Mouse (Mus musculus) megakaryocyte, adult 5-6 weeks (primary cell): ENCODE measurements around the gene Arhgap22. TPM values are rescaled to one million over a fixed set of nuclear protein-coding genes. Genes with fewer than 3 reads are reported as not detected.

Source experiments
- ATAC-seq: 2 replicates; pipeline ENCODE4 v1.8.0; 2016; ENCODE audit warnings: mild to moderate bottlenecking, inconsistent platforms; ENCODE audit not compliant: poor library complexity, severe bottlenecking
- total RNA-seq, 2 experiments: library from RNA; stranded (forward) in 1 of 2; stranded (reverse) in 1 of 2; fragments of 153-499, 151-499 nt in 1 of 2; fragments of 221-1000, 200-1000 nt in 1 of 2; gene quantifications; 2 replicates each; pipeline versions ENCODE4 v1.2.3 to v1.2.4; 2015 to 2017

Arhgap22 gene
- total RNA-seq (2015), result 0.89 TPM in 1 of 2 replicates, not detected in the other
- total RNA-seq (2017), result 0.24 and 0.70 TPM in 2 replicates

DNA sequence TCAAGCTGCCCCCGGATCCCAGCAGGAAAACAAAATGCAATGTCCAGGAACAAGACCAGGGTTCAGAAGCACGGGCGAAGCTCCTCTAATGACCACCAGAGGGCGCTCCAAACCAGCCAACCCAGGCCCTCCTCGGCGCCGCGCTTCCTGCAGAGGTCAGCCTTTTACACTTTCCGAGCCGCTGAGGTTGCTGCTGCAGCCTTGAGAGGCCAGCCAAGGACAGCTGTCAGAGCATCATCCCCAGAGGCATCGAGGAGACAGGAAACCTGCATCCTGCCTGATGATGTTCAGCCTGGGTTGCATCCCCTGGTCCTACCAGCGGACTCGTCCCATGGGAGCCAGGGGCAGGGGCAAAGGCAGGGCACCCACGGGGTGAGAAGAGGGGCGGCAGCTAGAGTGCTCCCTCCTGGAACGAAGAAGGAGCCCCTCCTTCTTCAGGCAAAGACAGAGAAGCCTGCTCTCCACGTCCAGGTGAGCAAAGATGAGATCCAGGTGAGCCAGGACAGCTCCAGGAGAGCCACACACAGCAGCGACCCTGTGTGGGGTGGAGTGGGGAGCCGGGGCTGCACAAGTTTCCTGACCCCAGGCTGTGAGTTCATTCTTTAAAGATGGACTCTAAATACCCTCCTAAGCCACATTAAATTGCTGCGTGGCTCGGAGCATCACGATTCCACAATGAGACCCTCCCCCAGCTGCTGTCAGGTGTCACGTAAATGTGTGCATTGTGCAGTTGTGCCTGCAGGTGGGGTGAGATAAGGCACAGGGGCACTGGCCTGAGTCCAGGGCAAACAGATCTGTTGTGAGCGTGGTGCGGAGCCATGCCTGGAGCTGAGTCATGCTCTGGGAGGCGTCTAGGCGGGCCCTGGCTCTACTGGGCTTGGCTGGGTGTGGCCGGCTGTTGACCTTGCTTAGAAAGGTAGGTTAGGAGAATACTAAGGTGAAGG, at the start of gene Arhgap22:
Arhgap22 (plus strand) TSS at position 204 of the 944 bp plus-strand sequence.
- ATAC-seq, result peak; percentile 85

DNA sequence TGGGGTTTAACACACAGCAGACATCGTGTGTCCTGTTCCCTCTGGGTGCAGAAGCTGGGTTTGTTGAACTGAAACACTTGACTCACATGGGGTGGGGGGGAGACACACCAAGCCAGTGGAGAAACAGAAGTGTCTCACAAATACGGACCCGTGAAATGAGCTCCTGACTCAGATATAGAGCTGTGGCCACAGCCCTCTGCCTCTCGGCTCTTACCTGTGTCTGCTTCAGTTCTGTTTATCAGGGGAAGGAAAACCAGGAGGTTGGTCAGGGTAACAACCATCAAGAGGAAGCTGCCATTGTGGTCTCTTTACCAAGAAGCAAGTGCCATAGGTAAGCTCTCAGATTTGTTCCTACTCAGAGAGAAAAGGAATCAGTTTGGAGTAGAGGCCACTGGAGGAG, 45.1 kb upstream of the Arhgap22 start:
- ATAC-seq, result peak; percentile 65

- ATAC-seq, result no peak
These were observed 41.9 kb upstream of the Arhgap22 start for GRCm38 (mm10) chr14:33171942-33172341.

GRCm38 (mm10) chr14:33175059-33175821, 38.6 kb upstream of the Arhgap22 start:
- peak; percentile 78 for ATAC-seq

- ATAC-seq, result no peak
These were observed 33.7 kb upstream of the Arhgap22 start for GRCm38 (mm10) chr14:33180102-33180501.

DNA sequence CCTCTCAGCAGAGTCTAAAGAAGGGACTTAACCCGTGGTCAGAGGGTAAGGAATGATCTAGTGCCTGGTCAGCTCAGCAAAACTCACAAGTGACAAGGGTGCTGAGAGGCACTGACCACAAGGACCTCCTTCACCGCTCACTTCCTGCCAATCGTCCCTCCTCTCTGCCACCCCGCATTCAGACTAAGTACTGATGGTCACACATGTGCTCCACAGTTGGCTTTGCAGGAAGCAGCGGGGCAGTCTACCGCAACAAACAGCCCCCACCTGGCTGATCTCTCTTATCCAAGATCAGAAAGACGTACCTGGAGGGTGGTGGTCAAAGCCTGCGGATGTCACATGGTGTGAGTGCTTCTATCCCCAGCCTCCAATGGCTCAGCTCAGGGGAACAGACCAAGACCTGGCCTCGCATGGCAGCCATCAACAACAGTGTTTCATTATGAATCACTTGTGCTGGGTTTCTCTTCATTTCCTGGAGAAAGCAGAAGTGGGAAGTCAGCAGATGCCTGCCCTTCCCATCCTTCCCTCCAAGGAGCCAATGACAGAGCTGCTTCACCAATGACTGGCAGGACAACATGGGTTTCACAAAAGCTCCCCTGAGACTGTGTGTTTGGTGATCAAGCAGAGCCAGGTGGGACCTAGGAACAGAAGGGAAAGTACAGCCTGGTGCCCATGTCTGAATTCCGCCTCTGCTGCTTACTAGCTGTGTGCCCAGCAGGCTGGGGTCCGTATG, 28.6 kb upstream of the Arhgap22 start, which contains the start of gene Wdfy4:
Wdfy4 (minus strand) TSS at position 441 of the 733 bp plus-strand sequence.
- ATAC-seq, result peak; percentile 94

- ATAC-seq, result no peak
These were observed 26.6 kb upstream of the Arhgap22 start for GRCm38 (mm10) chr14:33187201-33187600.

DNA sequence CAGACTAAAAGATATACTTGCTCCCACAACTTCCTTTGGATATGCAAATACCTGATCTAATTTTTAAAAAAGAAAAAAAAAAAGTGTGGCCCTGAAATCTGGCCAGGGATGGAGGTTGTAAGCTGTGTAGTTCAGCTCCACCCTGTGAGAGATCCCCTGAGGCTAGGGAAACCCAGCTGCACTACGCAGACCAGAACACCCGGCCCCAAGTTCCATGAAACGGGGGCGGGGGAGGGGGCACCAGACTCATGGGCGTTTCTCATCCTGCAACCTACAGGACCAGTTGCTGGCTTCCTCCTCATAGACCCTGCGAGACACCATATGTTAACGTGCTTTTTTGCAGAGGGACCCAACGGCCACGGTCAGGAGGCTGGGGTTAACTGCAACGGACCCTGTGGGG, 24.6 kb upstream of the Arhgap22 start:
- no peak for ATAC-seq

DNA sequence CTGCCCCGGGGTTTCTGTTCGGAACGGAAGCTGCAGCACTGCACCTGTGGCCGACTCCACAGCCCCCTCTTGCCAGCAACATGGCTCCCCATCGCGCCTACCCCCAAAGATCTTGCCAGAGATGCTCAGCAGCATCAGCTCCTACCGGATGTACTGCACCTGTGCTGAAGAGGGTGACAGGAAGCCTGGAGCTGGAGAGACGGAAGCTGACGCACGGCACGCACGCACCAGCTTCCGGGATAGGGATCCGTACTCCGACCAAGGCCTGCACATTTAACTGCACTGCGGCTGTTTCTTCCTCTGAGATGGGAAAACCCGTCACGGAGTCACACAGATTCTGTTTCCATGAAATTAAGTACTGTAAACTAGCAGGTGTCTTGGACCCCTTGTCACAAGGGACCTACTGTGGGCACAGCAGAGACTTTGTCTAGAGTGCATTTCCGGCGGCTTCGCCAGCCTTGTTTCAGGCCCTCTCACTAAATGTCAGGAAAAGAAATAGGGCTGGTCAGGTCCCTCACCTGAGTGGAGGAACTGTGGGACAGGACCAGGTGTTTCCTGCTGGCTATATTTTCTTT, 23.9 kb upstream of the Arhgap22 start:
- ATAC-seq, result no peak

- peak; percentile 37 for ATAC-seq
These were observed 23.2 kb upstream of the Arhgap22 start for GRCm38 (mm10) chr14:33190646-33191045.

GRCm38 (mm10) chr14:33193762-33194161, 20.1 kb upstream of the Arhgap22 start:
- peak; percentile 88 for ATAC-seq

GRCm38 (mm10) chr14:33194241-33194640, 19.6 kb upstream of the Arhgap22 start:
- ATAC-seq, result peak; percentile 83

DNA sequence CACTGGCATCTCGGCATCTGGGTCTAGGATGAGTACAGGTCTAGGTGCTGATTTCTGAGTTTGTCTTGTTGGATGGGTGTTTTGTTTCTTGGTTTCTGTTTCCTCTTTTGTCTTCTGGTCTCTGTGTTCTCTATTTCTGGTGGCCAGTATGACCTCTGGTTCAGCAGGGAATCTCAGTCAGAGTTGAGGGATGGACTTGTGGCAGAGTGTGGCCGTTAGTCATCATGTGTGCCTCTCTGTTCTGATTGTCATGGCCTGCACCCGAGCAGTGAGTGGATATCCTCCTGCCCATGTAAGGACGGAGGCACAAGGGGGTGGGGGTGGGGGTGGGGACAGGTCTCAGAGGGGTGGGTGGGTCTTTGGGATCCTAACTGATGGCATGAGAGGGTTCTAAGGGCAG, 11.7 kb upstream of the Arhgap22 start:
- no peak for ATAC-seq

GRCm38 (mm10) chr14:33202885-33203284, 10.9 kb upstream of the Arhgap22 start:
- no peak for ATAC-seq

- peak; percentile 53 for ATAC-seq
These were observed 10.0 kb upstream of the Arhgap22 start for GRCm38 (mm10) chr14:33203777-33204176.

GRCm38 (mm10) chr14:33205280-33205965, 8.4 kb upstream of the Arhgap22 start:
- peak; percentile 31 for ATAC-seq

DNA sequence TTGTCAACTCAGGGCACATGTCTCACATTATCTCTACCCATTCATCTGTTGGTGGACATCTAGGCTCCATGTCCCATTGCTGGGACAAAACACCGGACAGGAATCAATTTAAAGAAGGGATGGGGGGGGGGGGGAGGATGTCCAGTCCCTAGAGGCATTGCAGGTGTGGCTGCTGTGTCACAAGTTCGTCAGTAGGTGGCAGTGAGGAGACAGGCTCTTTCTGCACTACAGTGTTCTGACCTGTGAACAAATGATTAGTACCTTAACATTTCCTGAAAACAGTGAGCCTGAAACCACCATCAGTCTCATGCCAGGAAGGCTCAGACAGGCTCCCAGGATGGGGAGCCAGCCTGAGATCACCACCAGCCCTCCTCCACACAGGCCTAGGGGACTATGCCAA, 6.8 kb upstream of the Arhgap22 start:
- ATAC-seq, result peak; percentile 61

DNA sequence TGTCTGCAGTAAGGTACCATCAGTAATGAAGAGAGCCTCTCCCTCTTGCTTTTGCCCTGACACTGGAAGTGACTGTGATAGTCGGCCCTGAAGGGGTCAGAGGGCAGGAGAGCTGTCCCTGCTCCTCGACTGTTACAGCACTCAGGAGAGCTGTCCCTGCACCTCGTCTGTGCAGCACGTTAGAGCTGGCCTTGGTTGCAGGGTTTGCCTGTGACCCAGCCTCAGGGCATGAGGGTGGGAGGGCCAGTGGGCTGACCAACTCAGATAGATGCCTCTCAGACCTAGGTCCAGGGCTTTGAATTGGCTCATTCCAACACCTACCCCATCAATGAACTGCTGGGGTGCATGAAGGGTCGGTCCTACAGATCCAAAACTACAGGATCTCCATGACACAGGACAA, 5.5 kb upstream of the Arhgap22 start:
- ATAC-seq, result no peak

DNA sequence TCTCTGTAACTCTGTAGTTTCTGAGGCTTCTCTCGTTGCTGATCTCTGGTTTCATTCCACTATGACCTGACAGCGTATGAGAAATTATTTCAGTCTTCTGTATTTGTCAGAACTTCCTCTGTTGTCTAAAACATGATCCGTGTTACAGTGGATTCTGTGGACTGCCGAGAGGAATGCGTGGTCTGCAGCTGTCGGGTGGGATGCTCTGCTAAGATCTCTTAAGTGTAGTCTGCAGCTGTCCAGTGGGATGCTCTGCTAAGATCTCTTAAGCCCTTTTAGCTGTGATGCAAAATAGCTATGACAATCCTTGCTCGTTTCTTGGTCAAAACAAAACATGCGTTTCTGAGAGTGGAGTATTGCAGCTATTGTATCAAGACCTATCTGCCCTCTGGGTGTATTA, 3.0 kb upstream of the Arhgap22 start:
- ATAC-seq, result no peak
